Mouse (Mus musculus) megakaryocyte, embryonic 14.5 days (primary cell): Measurements from ENCODE around the gene Dclk2.

Experiments
- FLI1 ChIP-seq: IDR thresholded peaks from 2 replicates; pipeline ENCODE4 v1.6.1; 2012; ENCODE audit warnings: low read length, inconsistent platforms, mixed read lengths
- GATA1 ChIP-seq: IDR thresholded peaks from 3 replicates; pipeline ENCODE4 v1.6.1; 2012; ENCODE audit warnings: mixed read lengths, low read length, inconsistent platforms, borderline replicate concordance

- TF ChIP-seq GATA1 (no peak), FLI1 (no peak)
Measured at GRCm38 (mm10) chr3:86745348-86745747, 175.3 kb downstream of the Dclk2 start.
